Mouse (Mus musculus): ENCODE measurements around the gene Ccn5. TPM values are rescaled to one million over a fixed set of nuclear protein-coding genes. Genes with fewer than 3 reads are reported as not detected.

The Ccn5 gene
- polyA plus RNA-seq, 1 experiment from 2014 or later = 0.29 TPM

GRCm38 (mm10) chr2:163858254-163858947 is 37.7 kb downstream of the Ccn5 start:
- peak overlapping the region; percentile 23 for H3K4me3 ChIP-seq
- peak; percentile 63 for DNase-seq (ENCODE audit: extremely low spot score, low spot score)
- H3K4me1 ChIP-seq = peaks cover 15% of the 10 kb centered on the region
- WGBS = 17% methylated on average over 50 of the region's 50 CpGs
- no peak overlapping the region for H3K27ac ChIP-seq
- no peaks in the 10 kb centered on the region for H3K9me3 ChIP-seq
- H3K27me3 ChIP-seq (ENCODE audit: poor library complexity, severe bottlenecking) = peaks cover 91% of the 10 kb centered on the region
- H3K36me3 ChIP-seq (replicated peaks) = no peaks in the 10 kb centered on the region

- H3K36me3 ChIP-seq (replicated peaks) = no peaks in the 10 kb centered on the region
- no peak overlapping the region for H3K27ac ChIP-seq
- no peaks in the 10 kb centered on the region for H3K9me3 ChIP-seq
- peaks cover 71% of the 10 kb centered on the region for H3K27me3 ChIP-seq (ENCODE audit: poor library complexity, severe bottlenecking)
- no peak overlapping the region for H3K4me3 ChIP-seq
- peaks cover 6% of the 10 kb centered on the region for H3K4me1 ChIP-seq
- DNase-seq (ENCODE audit: extremely low spot score, low spot score) = no peak
- 95% methylated on average over 5 of the region's 5 CpGs for WGBS
These were observed 44.6 kb downstream of the Ccn5 start for GRCm38 (mm10) chr2:163865311-163865710.

GRCm38 (mm10) chr2:163866061-163866460 is 45.4 kb downstream of the Ccn5 start:
- H3K27me3 ChIP-seq (ENCODE audit: poor library complexity, severe bottlenecking) = peaks cover 67% of the 10 kb centered on the region
- H3K4me3 ChIP-seq = no peak overlapping the region
- no peak overlapping the region for H3K27ac ChIP-seq
- DNase-seq (ENCODE audit: extremely low spot score, low spot score) = no peak
- no peaks in the 10 kb centered on the region for H3K9me3 ChIP-seq
- H3K36me3 ChIP-seq (replicated peaks) = no peaks in the 10 kb centered on the region
- peaks cover 12% of the 10 kb centered on the region for H3K4me1 ChIP-seq
- WGBS = 87% methylated on average over 9 of the region's 9 CpGs

- WGBS = 65% methylated on average over 5 of the region's 5 CpGs
- Histone ChIP-seq H3K4me1 (peaks cover 16% of the 10 kb centered on the region), H3K36me3 (replicated peaks) (no peaks in the 10 kb centered on the region), H3K9me3 (no peaks in the 10 kb centered on the region), H3K27me3 (ENCODE audit: poor library complexity, severe bottlenecking) (peaks cover 79% of the 10 kb centered on the region), H3K27ac (no peak overlapping the region), H3K4me3 (no peak overlapping the region)
- DNase-seq (ENCODE audit: extremely low spot score, low spot score) = no peak
These were observed 49.1 kb downstream of the Ccn5 start for GRCm38 (mm10) chr2:163869783-163870182.

GRCm38 (mm10) chr2:163871266-163871665 is 50.6 kb downstream of the Ccn5 start:
- Histone ChIP-seq H3K4me3 (no peak overlapping the region), H3K9me3 (no peaks in the 10 kb centered on the region), H3K27ac (no peak overlapping the region), H3K36me3 (replicated peaks) (no peaks in the 10 kb centered on the region), H3K4me1 (peaks cover 25% of the 10 kb centered on the region), H3K27me3 (ENCODE audit: poor library complexity, severe bottlenecking) (peaks cover 83% of the 10 kb centered on the region)
- no peak for DNase-seq (ENCODE audit: extremely low spot score, low spot score)
- 76% methylated on average over 4 of the region's 4 CpGs for WGBS

GRCm38 (mm10) chr2:163871906-163872305 is 51.2 kb downstream of the Ccn5 start:
- no peaks in the 10 kb centered on the region for H3K36me3 ChIP-seq (replicated peaks)
- no peak for DNase-seq (ENCODE audit: extremely low spot score, low spot score)
- 69% methylated on average over 3 of the region's 3 CpGs for WGBS
- peaks cover 26% of the 10 kb centered on the region for H3K4me1 ChIP-seq
- H3K27me3 ChIP-seq (ENCODE audit: poor library complexity, severe bottlenecking) = peaks cover 78% of the 10 kb centered on the region
- H3K27ac ChIP-seq = no peak overlapping the region
- H3K4me3 ChIP-seq = no peak overlapping the region
- H3K9me3 ChIP-seq = no peaks in the 10 kb centered on the region

- no peaks in the 10 kb centered on the region for H3K36me3 ChIP-seq (replicated peaks)
- H3K27ac ChIP-seq = no peak overlapping the region
- no peak overlapping the region for H3K4me3 ChIP-seq
- H3K4me1 ChIP-seq = peaks cover 25% of the 10 kb centered on the region
- WGBS = 52% methylated on average over 5 of the region's 5 CpGs
- H3K9me3 ChIP-seq = no peaks in the 10 kb centered on the region
- no peak for DNase-seq (ENCODE audit: extremely low spot score, low spot score)
- H3K27me3 ChIP-seq (ENCODE audit: poor library complexity, severe bottlenecking) = peaks cover 57% of the 10 kb centered on the region
These were observed 54.2 kb downstream of the Ccn5 start for GRCm38 (mm10) chr2:163874877-163875276.

- no peaks in the 10 kb centered on the region for H3K36me3 ChIP-seq (replicated peaks)
- no peaks in the 10 kb centered on the region for H3K9me3 ChIP-seq
- no peak overlapping the region for H3K27ac ChIP-seq
- no peak overlapping the region for H3K4me3 ChIP-seq
- WGBS = 84% methylated on average over 7 of the region's 7 CpGs
- no peak for DNase-seq (ENCODE audit: extremely low spot score, low spot score)
- H3K4me1 ChIP-seq = peaks cover 19% of the 10 kb centered on the region
- H3K27me3 ChIP-seq (ENCODE audit: poor library complexity, severe bottlenecking) = peaks cover 50% of the 10 kb centered on the region
These were observed 54.8 kb downstream of the Ccn5 start for GRCm38 (mm10) chr2:163875484-163875883.

GRCm38 (mm10) chr2:163876830-163877498 is 56.3 kb downstream of the Ccn5 start:
- Histone ChIP-seq H3K27me3 (ENCODE audit: poor library complexity, severe bottlenecking) (peaks cover 42% of the 10 kb centered on the region), H3K4me1 (peaks cover 15% of the 10 kb centered on the region), H3K36me3 (replicated peaks) (no peaks in the 10 kb centered on the region), H3K4me3 (no peak overlapping the region), H3K9me3 (no peaks in the 10 kb centered on the region), H3K27ac (no peak overlapping the region)
- 78% methylated on average over 14 of the region's 14 CpGs for WGBS
- no peak for DNase-seq (ENCODE audit: extremely low spot score, low spot score)

GRCm38 (mm10) chr2:163880891-163881290 is 60.2 kb downstream of the Ccn5 start:
- WGBS = 91% methylated on average over 6 of the region's 6 CpGs

More at GRCm38 (mm10) chr2:163880891-163881290, 60.2 kb downstream of the Ccn5 start:
- 0 out of 2 replicates have a peak, but pooled peaks cover 2% of the 10 kb centered on the region for H3K4me1 ChIP-seq
- no peaks in the 10 kb centered on the region for H3K9me3 ChIP-seq
- no peaks in the 10 kb centered on the region for H3K36me3 ChIP-seq (replicated peaks)
- no peak overlapping the region for H3K27ac ChIP-seq
- H3K4me3 ChIP-seq = no peak overlapping the region
- 0 out of 2 replicates have a peak, but pooled peaks cover 5% of the 10 kb centered on the region for H3K27me3 ChIP-seq (ENCODE audit: poor library complexity, severe bottlenecking)
- no peak for DNase-seq (ENCODE audit: extremely low spot score, low spot score)

Other genes starting within 250 kb of the Ccn5 start
- gene Ttpal, start 218.5 kb upstream of the Ccn5 start, polyA plus RNA-seq (2016; fragmentation: Nextera tagmentation; extraction: Ambion mirVana) = 32.3 and 34.5 TPM in 2 replicates
- gene Serinc3, start 175.7 kb upstream of the Ccn5 start, polyA plus RNA-seq (2016; fragmentation: Nextera tagmentation; extraction: Ambion mirVana) = 22.1 and 24.1 TPM in 2 replicates
- 212 and 215 TPM in 2 replicates for gene Pkig, start 162.5 kb upstream of the Ccn5 start, polyA plus RNA-seq (2016; fragmentation: Nextera tagmentation; extraction: Ambion mirVana)
- gene Ada, start 70.6 kb upstream of the Ccn5 start, polyA plus RNA-seq (2016; fragmentation: Nextera tagmentation; extraction: Ambion mirVana) = 13.6 and 13.9 TPM in 2 replicates
- not detected in 2 replicates for gene Kcnk15, start 32.8 kb downstream of the Ccn5 start, polyA plus RNA-seq (2016; fragmentation: Nextera tagmentation; extraction: Ambion mirVana)
- 1.1 TPM in 2 replicates for gene Rims4, start 97.8 kb downstream of the Ccn5 start, polyA plus RNA-seq (2016; fragmentation: Nextera tagmentation; extraction: Ambion mirVana)
- 308 and 317 TPM in 2 replicates for gene Ywhab, start 174.1 kb downstream of the Ccn5 start, polyA plus RNA-seq (2016; fragmentation: Nextera tagmentation; extraction: Ambion mirVana)
- gene Pabpc1l, start 204.6 kb downstream of the Ccn5 start, polyA plus RNA-seq (2016; fragmentation: Nextera tagmentation; extraction: Ambion mirVana) = 1.5 and 1.6 TPM in 2 replicates
- gene Stk4, start 249.5 kb downstream of the Ccn5 start, polyA plus RNA-seq (2016; fragmentation: Nextera tagmentation; extraction: Ambion mirVana) = 38.8 and 39.8 TPM in 2 replicates